Mouse (Mus musculus) stomach, embryonic 15.5 days (tissue): ENCODE results near the gene Clcf1. TPM values are rescaled to one million over a fixed set of nuclear protein-coding genes. Genes with fewer than 3 reads are reported as not detected.

Experiments
- ATAC-seq: fragments of 200-750 bp; cut with Nextera tagmentation; 2 replicates; pipeline ENCODE4 v1.8.0; 2017; ENCODE audit warnings: low read depth, moderate number of reproducible peaks, moderate TSS enrichment; ENCODE audit not compliant: insufficient read depth, low FRiP score
- H3K27ac ChIP-seq: fragments of 300-500 bp; sonication (generic); 2 replicates; pipeline ENCODE4 v1.5.1; 2015; ENCODE audit warnings: mild to moderate bottlenecking, inconsistent platforms
- H3K27me3 ChIP-seq: fragments of 300-500 bp; sonication (generic); replicated peaks from 2 replicates; pipeline ENCODE4 v1.6.1; 2015; ENCODE audit warnings: inconsistent platforms
- H3K36me3 ChIP-seq: fragments of 300-500 bp; sonication (generic); 2 replicates; pipeline ENCODE4 v1.6.1; 2015; ENCODE audit warnings: inconsistent platforms
- H3K4me1 ChIP-seq: fragments of 300-500 bp; sonication (generic); 2 replicates; pipeline ENCODE4 v1.6.1; 2015; ENCODE audit warnings: inconsistent platforms
- H3K4me2 ChIP-seq: fragments of 300-500 bp; sonication (generic); 2 replicates; pipeline ENCODE4 v1.6.1; 2015; ENCODE audit warnings: mild to moderate bottlenecking, inconsistent platforms
- H3K4me3 ChIP-seq: fragments of 300-500 bp; sonication (generic); replicated peaks from 2 replicates; pipeline ENCODE4 v1.5.1; 2015; ENCODE audit warnings: inconsistent platforms
- H3K9ac ChIP-seq: fragments of 300-500 bp; sonication (generic); 2 replicates; pipeline ENCODE4 v1.6.1; 2015; ENCODE audit warnings: inconsistent platforms
- H3K9me3 ChIP-seq: fragments of 300-500 bp; sonication (generic); 2 replicates; pipeline ENCODE4 v1.6.1; 2016; ENCODE audit warnings: inconsistent platforms
- WGBS: fragments of 180-500 bp; shearing (Covaris S2); methylation state at CpG from one replicate; pipeline ENCODE4 v1.1.7; 2015; 5-methylcytosine and 5-hydroxymethylcytosine counted together
- microRNA-seq: library from miRNA; unstranded; fragments of <30 nt; microRNA quantifications from one replicate; pipeline ENCODE4, GENCODE M21; 2016
- polyA plus RNA-seq: library from polyadenylated mRNA; unstranded; fragments of >200 nt; fragmentation: Nextera tagmentation; extraction: Ambion mirVana; gene quantifications from 2 replicates; pipeline ENCODE4 v1.2.1, GENCODE M21; 2015

The Clcf1 gene
- polyA plus RNA-seq, 1 experiment from 2014 or later = 5.4 TPM

- Histone ChIP-seq H3K27me3 (no peaks in the 10 kb centered on the region), H3K4me1 (peaks cover 23% of the 10 kb centered on the region; the same call in 1 of the 2 replicates), H3K4me2 (0 out of 2 replicates have a peak overlapping the region, but pooled peaks have one; percentile 5), H3K4me3 (no peak overlapping the region), H3K9me3 (no peaks in the 10 kb centered on the region), H3K9ac (no peak overlapping the region), H3K27ac (no peak overlapping the region), H3K36me3 (0 out of 2 replicates have a peak, but pooled peaks cover 3% of the 10 kb centered on the region)
- no peak for ATAC-seq
- 91% methylated on average over 6 of the region's 6 CpGs for WGBS
These were observed 50.2 kb downstream of the Clcf1 start for GRCm38 (mm10) chr19:4264171-4264780.

GRCm38 (mm10) chr19:4265956-4266355, 51.9 kb downstream of the Clcf1 start:
- Histone ChIP-seq H3K9ac (no peak overlapping the region), H3K27me3 (no peaks in the 10 kb centered on the region), H3K27ac (no peak overlapping the region), H3K36me3 (0 out of 2 replicates have a peak, but pooled peaks cover 3% of the 10 kb centered on the region), H3K4me3 (no peak overlapping the region), H3K4me1 (peaks cover 18% of the 10 kb centered on the region; the same call in 1 of the 2 replicates), H3K9me3 (no peaks in the 10 kb centered on the region), H3K4me2 (no peak overlapping the region)
- ATAC-seq = no peak
- WGBS = 68% methylated on average over 4 of the region's 4 CpGs

- peak within 1 kb of the TSS; percentile 40; the same call in 1 of the 2 replicates for H3K9ac ChIP-seq
- peak; percentile 94 for ATAC-seq
- 0 out of 2 replicates have a peak, but pooled peaks cover 3% of the 10 kb centered on the region for H3K36me3 ChIP-seq
- WGBS = 9% methylated on average over 46 of the region's 46 CpGs
- H3K9me3 ChIP-seq = no peaks in the 10 kb centered on the region
- no peaks in the 10 kb centered on the region for H3K27me3 ChIP-seq
- peak within 1 kb of the TSS; percentile 57 for H3K27ac ChIP-seq
- H3K4me2 ChIP-seq = peak within 1 kb of the TSS; percentile 65
- peak within 1 kb of the TSS; percentile 49 for H3K4me3 ChIP-seq
- H3K4me1 ChIP-seq = 0 out of 2 replicates have a peak, but pooled peaks cover 9% of the 10 kb centered on the region
These were observed 54.7 kb downstream of the Clcf1 start, which contains the start of gene Ssh3 for GRCm38 (mm10) chr19:4268566-4269361. Ssh3 (minus strand) TSS chr19:4269180.

- WGBS = 68% methylated on average over 6 of the region's 6 CpGs
- no peak for ATAC-seq
These were observed 56.1 kb downstream of the Clcf1 start for GRCm38 (mm10) chr19:4270187-4270586.

GRCm38 (mm10) chr19:4270972-4271371, 56.9 kb downstream of the Clcf1 start:
- Histone ChIP-seq H3K4me1 (0 out of 2 replicates have a peak, but pooled peaks cover 4% of the 10 kb centered on the region), H3K9ac (no peak overlapping the region), H3K27ac (no peak overlapping the region), H3K36me3 (no peaks in the 10 kb centered on the region), H3K27me3 (no peaks in the 10 kb centered on the region), H3K4me3 (no peak overlapping the region), H3K4me2 (no peak overlapping the region), H3K9me3 (no peaks in the 10 kb centered on the region)
- 92% methylated on average over 11 of the region's 11 CpGs for WGBS
- ATAC-seq = no peak

More at GRCm38 (mm10) chr19:4270187-4270586, 56.1 kb downstream of the Clcf1 start:
- H3K27ac ChIP-seq = no peak overlapping the region
- H3K9me3 ChIP-seq = no peaks in the 10 kb centered on the region
- no peak overlapping the region for H3K4me2 ChIP-seq
- H3K4me3 ChIP-seq = no peak overlapping the region
- no peak overlapping the region for H3K9ac ChIP-seq
- 0 out of 2 replicates have a peak, but pooled peaks cover 4% of the 10 kb centered on the region for H3K4me1 ChIP-seq
- H3K36me3 ChIP-seq = 0 out of 2 replicates have a peak, but pooled peaks cover under 1% of the 10 kb centered on the region
- H3K27me3 ChIP-seq = no peaks in the 10 kb centered on the region

Small RNAs within 50 kb of the gene (microRNA-seq; reads per million reads assigned to microRNA genes)
- not detected for gene Gm26115
- not detected for gene Mir6985

Other genes starting within 250 kb of the Clcf1 start
- 14.6 and 22.8 TPM in 2 replicates for gene Aldh3b2, start 241.9 kb upstream of the Clcf1 start, polyA plus RNA-seq
- 9.2 and 9.8 TPM in 2 replicates for gene Acy3, start 227.7 kb upstream of the Clcf1 start, polyA plus RNA-seq
- 0.21 and 0.31 TPM in 2 replicates for gene Tbx10, start 221.5 kb upstream of the Clcf1 start, polyA plus RNA-seq
- gene Nudt8, start 213.7 kb upstream of the Clcf1 start, polyA plus RNA-seq = 32.2 and 33.6 TPM in 2 replicates
- gene Gm49405, start 213.6 kb upstream of the Clcf1 start, polyA plus RNA-seq = 3.5 and 3.8 TPM in 2 replicates
- 4.0 and 4.5 TPM in 2 replicates for gene Doc2g, start 210.9 kb upstream of the Clcf1 start, polyA plus RNA-seq
- 198 and 218 TPM in 2 replicates for gene Ndufv1, start 201.4 kb upstream of the Clcf1 start, polyA plus RNA-seq
- gene Gstp1, start 176.3 kb upstream of the Clcf1 start, polyA plus RNA-seq = 711 and 842 TPM in 2 replicates
- 13.2 and 19.1 TPM in 2 replicates for gene Gstp2, start 168.2 kb upstream of the Clcf1 start, polyA plus RNA-seq
- gene Gstp3, start 154.7 kb upstream of the Clcf1 start, polyA plus RNA-seq = 3.3 and 7.1 TPM in 2 replicates
- gene Cabp2, start 132.7 kb upstream of the Clcf1 start, polyA plus RNA-seq = 3.1 and 3.6 TPM in 2 replicates
- 121 and 130 TPM in 2 replicates for gene Cdk2ap2, start 117.1 kb upstream of the Clcf1 start, polyA plus RNA-seq
- 12.9 and 16.2 TPM in 2 replicates for gene Pitpnm1, start 114.2 kb upstream of the Clcf1 start, polyA plus RNA-seq
- 79.0 and 91.0 TPM in 2 replicates for gene Aip, start 88.4 kb upstream of the Clcf1 start, polyA plus RNA-seq
- not detected in 2 replicates for gene Gpr152, start 74.5 kb upstream of the Clcf1 start, polyA plus RNA-seq
- 0.13 and 0.19 TPM in 2 replicates for gene Cabp4, start 70.2 kb upstream of the Clcf1 start, polyA plus RNA-seq
- gene Coro1b, start 65.6 kb upstream of the Clcf1 start, polyA plus RNA-seq = 164 and 180 TPM in 2 replicates
- 6.4 and 7.5 TPM in 2 replicates for gene Ptprcap, start 60.6 kb upstream of the Clcf1 start, polyA plus RNA-seq
- gene Rps6kb2, start 50.9 kb upstream of the Clcf1 start, polyA plus RNA-seq = 44.7 and 49.5 TPM in 2 replicates
- gene Carns1, start 38.8 kb upstream of the Clcf1 start, polyA plus RNA-seq = 1.5 and 2.0 TPM in 2 replicates
- 3.0 and 4.0 TPM in 2 replicates for gene Tbc1d10c, start 23.0 kb upstream of the Clcf1 start, polyA plus RNA-seq
- gene Ppp1ca, start 22.2 kb upstream of the Clcf1 start, polyA plus RNA-seq = 745 and 766 TPM in 2 replicates
- 25.4 and 27.4 TPM in 2 replicates for gene Rad9a, start 12.6 kb upstream of the Clcf1 start, polyA plus RNA-seq
- gene AC109138.7, start 119 bp downstream of the Clcf1 start, polyA plus RNA-seq = not detected in 2 replicates
- 26.7 and 36.4 TPM in 2 replicates for gene Pold4, start 17.7 kb downstream of the Clcf1 start, polyA plus RNA-seq
- 27.6 and 32.6 TPM in 2 replicates for gene Ssh3, start 54.9 kb downstream of the Clcf1 start, polyA plus RNA-seq
- gene Ankrd13d, start 68.9 kb downstream of the Clcf1 start, polyA plus RNA-seq = 9.5 TPM in 2 replicates
- 18.5 and 18.7 TPM in 2 replicates for gene Grk2, start 92.0 kb downstream of the Clcf1 start, polyA plus RNA-seq
- gene Kdm2a, start 184.0 kb downstream of the Clcf1 start, polyA plus RNA-seq = 37.2 and 44.7 TPM in 2 replicates
- 24.1 and 32.0 TPM in 2 replicates for gene Rhod, start 225.2 kb downstream of the Clcf1 start, polyA plus RNA-seq